Mouse (Mus musculus): ENCODE measurements around the gene Thap11.
A peak's percentile ranks its signal among the peaks of the same experiment; 100 is the strongest.

Thap11 gene

DNA sequence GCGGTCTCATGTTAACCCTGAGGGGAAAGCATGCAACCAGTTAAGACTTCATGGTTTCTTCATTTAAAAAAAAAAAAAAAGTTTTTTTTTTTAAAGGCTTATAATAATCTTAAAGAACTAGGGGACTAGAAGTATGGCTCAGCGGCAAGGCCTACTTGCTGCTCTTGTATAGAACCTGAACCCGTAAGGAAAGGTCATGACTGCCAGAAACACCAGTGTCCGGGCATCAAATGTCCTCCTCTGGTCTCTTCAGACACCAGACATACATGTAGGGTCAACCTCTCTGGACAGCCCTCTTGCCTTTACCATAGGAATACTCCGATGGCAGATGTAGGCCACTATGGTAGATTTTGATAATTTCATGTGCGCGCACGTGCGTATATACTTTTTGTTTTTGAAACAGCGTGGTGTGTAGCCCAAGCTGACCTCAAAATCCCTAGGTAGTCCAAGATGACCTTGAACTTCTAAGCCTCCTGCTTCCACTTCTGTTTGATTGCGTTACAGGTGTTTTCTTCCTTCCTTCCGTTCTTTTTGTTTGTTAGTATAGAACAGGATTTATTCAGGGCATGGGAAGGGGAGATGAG lies 2.7 kb upstream of the Thap11 start:
- DNase-seq (ENCODE audit: low spot score): no peak

DNA sequence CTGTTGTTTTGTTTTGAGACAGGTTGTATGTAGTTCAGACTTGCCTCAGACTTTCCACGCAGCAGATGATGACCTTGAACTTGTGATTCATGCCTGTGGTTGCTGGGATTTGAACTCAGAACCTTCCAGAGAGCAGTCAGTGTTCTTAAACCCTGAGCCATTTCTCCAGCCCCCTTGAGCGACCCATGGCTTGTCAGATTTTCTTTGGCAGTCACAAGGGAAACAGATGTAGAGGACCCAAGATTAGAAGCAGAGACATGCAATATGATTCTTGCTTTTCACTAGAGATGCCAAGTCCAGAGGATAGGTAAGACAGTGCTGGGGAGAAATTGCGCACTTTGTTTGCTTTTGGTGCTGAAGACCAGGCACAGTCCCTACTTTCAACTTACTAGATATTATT lies 1.8 kb upstream of the Thap11 start, which contains the start of gene Cenpt:
Gene Cenpt (minus strand): TSS at position 101 of the 400 bp plus-strand sequence.
- no peak for DNase-seq (ENCODE audit: low spot score)

DNA sequence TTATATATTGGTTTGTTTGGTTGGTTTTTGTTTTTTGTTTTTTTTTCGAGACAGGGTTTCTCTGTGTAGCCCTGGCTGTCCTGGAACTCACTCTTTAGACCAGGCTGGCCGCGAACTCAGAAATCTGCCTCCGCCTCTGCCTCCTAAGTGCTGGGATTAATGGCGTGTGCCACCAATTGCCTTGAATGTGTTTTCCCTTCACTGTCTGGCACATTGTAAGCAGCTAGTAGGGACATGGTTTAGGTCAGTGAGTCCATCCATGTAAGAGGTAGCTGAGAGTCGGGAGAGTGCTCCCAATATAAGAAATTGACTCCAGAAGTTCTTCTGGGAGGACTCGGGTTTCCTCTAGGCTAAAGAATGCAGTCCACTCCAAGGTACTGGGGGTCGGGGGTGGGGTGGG lies 629 bp upstream of the Thap11 start:
- DNase-seq (ENCODE audit: low spot score): no peak

DNA sequence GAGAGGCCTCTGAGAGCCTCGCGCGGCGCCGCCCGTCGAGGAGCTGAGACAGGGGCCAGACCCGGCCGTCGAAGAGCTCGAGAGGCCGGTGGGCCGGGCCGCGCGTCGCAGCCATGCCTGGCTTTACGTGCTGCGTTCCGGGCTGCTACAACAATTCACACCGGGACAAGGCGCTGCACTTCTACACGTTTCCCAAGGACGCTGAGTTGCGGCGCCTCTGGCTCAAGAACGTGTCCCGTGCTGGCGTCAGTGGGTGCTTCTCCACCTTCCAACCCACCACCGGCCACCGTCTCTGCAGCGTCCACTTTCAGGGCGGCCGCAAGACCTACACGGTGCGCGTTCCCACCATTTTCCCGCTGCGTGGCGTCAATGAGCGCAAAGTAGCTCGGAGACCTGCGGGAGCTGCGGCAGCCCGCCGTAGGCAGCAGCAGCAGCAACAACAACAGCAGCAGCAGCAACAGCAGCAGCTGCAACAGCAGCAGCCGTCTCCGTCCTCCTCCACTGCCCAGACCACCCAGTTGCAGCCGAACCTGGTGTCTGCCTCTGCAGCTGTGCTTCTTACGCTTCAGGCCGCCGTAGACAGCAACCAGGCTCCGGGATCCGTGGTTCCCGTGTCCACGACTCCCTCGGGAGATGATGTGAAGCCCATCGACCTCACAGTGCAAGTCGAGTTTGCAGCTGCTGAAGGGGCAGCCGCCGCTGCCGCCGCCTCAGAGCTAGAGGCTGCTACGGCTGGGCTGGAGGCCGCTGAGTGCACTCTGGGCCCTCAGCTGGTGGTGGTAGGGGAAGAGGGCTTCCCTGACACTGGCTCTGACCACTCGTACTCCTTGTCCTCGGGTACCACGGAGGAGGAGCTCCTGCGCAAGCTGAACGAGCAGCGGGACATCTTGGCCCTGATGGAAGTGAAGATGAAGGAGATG lies 576 bp downstream of the Thap11 start:
- DNase-seq (ENCODE audit: low spot score): peak; percentile 67

DNA sequence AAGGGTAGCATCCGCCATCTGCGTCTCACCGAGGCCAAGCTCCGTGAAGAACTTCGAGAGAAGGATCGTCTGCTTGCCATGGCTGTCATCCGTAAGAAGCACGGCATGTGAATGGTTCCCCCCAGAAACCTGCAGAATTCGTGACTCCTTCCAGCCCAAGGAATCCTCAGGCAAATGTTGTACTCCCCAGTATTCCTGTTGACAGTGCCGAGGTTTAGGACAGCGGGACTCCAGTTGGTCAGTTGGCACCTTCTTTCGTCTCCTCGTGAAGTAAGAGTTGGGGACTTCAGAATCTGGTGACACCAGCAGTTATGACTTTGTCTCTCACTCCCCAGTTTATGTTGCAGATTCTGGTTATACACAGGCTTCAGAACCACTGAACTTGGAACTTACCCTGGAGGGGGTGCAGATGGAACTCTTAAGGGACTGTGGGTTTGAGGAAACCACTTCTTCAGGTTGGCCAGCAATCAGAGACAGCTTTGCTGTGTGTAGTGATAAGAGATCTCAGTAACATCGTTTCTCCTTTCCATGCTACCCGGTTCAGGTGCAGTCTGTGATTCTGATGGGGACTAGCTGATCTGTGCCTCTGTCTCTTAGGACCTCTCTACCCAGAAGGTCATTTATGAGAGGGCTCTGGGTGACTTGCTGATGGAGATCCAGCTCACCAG lies 1.4 kb downstream of the Thap11 start:
- no peak for DNase-seq (ENCODE audit: low spot score)

DNA sequence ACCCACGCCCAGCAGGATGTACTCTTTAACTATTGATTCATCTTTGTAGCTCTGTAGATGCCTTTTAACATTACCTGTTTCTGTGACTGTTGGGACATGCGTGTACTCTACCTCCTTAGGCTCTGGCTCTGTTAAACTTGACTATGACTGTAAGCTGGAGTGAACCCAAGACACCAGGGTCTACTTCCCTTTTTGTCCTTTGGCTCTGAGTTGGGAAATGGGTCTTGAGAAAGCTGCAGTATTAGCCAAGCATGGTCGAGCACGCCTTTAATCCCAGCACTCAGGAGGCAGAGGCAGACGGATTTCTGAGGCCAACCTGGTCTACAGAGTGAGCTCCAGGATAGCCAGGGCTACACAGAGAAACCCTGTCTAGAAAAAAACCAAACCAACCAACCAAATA lies 3.6 kb downstream of the Thap11 start:
- DNase-seq (ENCODE audit: low spot score): no peak

DNA sequence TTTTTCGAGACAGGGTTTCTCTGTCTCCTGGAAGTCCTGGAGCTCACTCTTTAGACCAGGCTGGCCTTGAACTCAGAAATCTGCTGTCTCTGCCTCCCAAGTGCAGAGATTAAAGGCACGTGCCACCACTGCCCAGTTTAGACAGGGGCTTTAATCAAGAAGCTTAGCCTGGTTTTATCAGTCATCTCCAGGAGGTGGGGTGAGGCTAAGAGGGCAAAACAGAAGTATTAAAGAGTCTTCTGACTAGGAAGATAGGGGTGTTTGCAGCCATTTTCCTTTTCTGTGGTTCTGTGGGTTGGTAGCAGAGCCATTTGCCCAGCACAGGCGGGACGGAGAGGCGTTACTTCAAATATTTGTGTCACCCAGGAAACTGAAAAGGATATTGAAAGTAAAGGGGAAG lies 4.4 kb downstream of the Thap11 start:
- DNase-seq (ENCODE audit: low spot score): no peak

DNA sequence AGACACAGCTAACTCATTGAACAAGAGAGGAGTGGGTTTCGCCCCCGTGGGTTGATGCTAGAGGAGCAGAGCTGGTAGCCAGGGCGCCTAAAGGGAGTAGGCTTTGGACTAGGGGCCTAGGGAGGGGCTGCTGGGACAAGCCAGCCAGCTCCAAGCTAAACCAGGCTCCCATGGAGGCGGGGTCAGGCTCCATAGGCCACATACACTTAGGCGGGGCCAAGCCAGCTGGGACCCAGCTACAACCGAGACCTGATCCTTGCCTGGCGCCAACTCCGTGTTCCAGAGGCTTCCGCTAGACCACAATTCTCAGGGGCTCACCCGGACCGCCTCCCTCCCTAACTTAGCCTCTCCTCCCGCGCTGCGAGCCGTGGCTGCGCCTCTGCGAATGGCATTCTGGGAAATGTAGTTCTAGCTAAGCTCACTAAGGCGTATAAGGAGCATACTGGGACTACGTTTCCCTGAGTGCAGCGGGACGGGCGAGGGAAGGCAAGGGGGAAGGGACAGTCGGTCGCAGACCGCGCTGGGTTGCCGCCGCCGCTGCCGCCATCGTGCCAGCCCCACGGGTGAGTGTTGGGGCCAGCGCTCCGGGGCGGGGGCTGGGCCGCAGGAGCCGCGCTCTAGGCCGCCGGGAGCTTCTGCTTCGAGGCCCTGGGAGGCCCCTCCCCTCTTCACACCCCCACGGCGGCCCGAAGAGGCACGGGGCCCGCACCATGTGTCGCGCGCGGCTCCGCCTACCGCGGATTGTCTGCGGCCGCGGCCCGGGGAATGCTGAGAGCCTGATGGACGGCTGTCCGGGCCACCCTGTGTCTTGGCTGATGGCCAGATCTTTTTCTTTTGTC lies 5.4 kb downstream of the Thap11 start, which contains the start of gene Nutf2:
Gene Nutf2 (plus strand): TSS at position 438 of the 839 bp plus-strand sequence.
- DNase-seq (ENCODE audit: low spot score): peak; percentile 90

DNA sequence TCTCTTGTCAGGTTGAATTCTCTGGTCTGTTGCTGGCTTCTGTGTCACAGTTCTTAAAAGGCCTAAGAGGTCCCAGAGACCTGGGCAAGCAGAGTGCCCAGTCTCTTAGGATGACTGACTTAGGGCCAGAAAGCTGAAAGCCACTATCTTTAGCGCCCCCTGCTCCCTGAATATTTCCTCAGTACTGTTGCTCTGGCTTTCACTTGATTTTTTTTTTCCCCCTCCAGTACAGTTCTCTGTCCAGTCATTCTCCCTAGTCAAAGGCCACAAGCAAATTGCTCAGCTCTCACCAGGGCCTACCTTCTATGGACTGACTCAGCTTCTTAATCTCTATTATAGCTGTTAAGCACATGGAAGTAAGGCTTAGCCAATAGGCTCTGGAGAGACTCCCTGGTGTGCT lies 7.0 kb downstream of the Thap11 start:
- no peak for DNase-seq (ENCODE audit: low spot score)

DNA sequence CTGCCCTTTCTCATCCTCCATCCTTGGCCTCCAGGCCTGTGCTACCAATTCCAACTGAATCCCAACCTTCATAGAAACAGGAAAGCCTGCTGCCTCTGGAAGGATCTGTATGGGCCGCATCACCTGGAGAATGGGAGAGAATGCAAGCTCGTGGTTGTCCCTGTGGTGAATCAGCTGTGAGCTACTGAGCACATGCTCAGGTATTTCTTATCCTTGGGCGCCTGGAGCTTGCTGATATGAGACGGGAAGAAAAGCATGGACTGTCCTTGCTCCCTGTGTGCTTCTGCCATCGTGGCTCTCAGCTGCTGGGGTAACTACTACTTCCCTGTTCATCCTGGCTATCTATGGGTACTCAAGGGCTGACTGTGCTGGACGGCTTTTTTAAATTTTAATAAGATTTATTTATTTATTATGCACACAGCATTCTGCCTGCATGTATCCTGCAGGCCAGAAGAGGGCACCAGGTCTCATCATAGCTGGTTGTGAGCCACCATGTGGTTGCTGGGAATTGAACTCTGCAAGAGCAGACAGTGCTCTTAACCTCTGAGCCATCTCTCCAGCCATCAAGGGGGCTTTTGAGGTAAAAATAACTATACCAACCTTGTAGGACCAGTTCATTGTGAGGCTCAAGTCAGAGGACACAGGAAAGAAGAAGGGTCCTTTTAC lies 11.6 kb downstream of the Thap11 start:
- no peak for DNase-seq (ENCODE audit: low spot score)

DNA sequence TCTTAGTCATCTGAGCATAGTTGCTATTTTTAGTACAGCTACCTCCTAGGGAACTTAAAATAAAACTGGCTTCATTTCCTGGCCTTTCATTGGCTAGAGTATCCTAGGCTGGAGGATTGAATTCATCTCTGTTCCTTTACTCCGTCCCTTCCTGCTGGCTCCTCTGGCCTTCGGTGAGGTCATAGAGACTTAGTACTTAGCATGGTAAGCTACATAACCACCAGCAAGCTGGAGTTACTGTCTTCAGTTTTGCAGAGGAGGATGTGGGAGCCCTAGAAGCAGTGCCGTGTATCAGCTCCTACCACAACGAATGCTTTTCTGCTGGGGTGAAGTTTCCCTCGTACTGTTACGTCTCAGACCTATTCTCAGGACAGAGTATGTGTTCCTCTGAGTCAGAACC lies 19.4 kb downstream of the Thap11 start:
- DNase-seq (ENCODE audit: low spot score): no peak

DNA sequence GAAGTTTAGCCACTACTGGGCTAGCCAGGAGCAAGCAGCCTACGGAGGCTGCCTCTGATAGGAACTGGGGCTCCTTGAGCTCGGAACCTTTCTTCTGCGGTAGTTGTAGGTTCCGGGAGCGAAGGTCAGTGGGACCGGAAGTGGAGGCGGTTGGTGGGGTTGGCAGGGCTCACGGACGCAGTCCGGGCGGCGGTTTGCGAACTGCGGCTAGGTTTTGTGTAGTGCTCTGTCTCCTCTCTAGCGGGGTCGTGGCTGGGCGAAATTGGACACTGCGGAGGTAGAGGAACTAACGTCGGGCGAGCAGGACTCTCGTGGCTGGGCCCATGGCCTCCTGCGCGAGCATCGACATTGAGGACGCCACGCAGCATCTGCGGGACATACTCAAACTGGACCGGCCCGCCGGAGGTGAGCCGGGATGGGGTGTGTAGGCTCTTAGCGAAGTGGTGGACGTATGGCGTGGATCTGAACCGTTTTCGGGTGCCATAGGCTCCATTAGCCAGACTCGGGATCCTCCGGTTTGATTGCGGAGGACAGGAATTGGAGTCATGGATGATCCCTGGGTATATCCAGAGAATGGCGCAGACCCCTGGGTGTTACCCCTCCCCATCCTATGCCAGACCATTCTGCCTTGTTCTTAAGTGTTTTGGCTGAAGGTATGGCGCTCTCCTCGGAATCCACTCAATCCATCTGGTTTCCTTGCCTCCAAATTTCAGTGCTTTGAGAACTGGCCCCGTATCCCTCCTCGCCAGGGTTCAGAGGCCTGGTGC lies 26.0 kb downstream of the Thap11 start, which contains the start of gene Edc4:
Gene Edc4 (plus strand): TSS at position 128 of the 767 bp plus-strand sequence.
- DNase-seq (ENCODE audit: low spot score): peak; percentile 89

DNA sequence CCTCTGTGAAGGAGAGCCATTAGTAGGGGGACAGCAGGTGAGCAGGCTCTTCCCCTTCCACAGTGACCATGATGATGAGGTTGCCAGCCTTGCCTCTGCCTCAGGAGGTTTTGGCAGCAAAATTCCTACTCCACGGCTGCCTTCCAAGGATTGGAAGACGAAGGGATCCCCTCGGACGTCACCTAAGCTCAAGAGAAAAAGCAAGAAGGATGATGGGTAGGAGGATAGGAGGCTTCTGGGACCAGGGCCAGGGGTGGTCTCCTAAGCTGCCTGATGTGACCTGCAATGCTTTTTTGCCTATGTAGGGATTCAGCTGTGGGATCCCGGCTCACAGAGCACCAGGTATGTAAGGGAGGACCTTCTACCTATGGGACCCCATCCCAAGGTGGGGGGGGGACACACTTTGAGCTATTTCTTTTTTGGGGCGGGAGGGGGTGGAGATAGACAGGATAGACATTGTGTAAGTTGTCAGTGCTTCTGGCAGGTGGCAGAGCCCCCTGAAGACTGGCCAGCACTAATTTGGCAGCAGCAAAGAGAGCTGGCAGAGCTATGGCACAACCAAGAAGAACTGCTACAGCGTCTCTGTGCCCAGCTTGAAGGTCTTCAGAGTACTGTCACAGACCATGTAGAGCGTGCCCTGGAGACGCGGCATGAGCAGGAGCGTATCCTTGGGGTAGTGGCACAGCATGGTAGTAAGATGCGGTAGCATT lies 35.0 kb downstream of the Thap11 start:
- no peak for DNase-seq (ENCODE audit: low spot score)

DNA sequence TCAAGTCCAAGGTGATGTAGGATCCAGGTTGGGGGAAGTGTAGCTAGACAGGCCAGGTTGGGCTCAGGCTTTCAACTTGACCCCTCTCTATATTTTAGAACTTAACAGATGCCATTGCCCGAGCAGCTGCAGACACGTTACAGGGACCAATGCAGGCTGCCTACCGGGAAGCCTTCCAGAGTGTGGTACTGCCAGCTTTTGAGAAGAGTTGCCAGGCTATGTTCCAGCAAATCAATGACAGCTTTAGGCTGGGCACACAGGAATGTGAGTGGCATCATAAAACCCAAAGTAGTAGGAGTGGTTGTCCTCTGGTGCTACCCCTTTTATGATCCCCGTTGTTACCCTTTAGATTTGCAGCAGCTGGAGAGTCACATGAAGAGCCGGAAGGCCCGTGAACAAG lies 35.9 kb downstream of the Thap11 start:
- DNase-seq (ENCODE audit: low spot score): no peak

DNA sequence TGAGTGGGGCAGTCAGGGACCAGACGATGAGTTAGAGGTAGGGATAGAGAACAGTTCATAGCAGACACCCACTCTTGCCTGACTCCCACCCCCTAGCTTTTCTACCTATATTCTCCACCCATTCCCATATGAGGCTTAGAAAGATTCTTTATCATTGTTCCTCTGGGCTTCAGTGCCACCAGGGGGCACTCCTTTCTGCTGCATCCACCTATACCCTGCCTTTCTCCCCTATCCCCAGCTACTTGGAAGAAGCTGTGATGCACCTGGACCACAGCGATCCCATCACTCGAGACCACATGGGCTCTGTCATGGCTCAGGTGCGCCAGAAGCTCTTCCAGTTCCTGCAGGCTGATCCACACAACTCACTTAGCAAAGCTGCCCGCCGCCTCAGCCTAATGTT lies 37.5 kb downstream of the Thap11 start:
- peak; percentile 56 for DNase-seq (ENCODE audit: low spot score)

DNA sequence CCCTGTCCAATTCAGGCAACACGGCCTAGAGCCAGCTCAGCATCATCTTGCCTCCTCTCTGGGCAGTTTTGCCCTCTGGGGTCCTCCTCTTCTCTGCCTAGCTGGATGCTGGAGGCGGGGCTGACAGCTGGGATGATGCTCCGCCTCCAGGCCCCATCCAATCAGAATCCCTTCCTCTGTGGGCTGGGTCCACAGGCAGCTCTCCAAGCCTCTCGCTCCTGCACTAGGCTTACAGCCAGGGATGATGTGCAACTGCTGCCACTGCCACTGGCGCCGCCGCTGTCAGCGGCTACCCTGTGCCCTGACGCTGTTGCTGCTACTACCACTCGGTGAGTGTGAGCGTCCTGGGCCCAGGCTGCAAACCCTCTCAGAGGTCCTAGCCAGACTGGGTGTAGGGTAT lies 38.4 kb downstream of the Thap11 start, which contains the start of gene Nrn1l:
Gene Nrn1l (plus strand): TSS at position 229 of the 400 bp plus-strand sequence.
- peak; percentile 81 for DNase-seq (ENCODE audit: low spot score)

DNA sequence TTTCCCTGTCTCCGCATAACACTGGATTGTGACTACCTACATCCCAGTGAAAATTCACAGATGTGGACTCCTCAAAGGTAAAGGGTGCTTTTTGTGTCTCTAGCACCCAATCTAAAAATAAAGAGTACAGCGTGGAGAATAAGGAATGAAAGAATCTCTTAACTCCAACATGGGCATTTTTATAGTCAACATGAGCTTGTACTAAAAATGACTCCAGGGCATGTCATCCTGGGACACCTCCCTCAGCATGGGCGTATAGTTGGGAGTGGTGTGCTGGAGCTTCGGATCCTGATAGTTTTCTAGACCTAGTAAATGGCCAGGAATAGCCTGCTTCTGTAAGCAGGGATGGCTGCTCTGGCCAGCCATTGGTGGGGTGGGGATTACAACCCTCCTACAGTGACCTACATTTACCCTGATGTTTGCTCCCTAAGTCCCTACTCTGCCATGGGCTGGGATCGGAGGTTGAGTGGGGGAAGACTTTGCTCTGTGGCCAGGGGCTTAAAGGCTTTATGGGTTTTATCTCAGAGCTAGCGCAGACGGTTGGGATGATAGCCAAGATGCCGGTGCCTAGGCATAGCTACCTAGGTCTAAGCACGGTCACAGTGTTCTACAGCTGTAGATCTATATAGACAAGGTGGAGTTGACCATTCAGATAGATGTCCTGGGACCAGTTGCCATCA lies 43.0 kb downstream of the Thap11 start:
- no peak for DNase-seq (ENCODE audit: low spot score)

DNA sequence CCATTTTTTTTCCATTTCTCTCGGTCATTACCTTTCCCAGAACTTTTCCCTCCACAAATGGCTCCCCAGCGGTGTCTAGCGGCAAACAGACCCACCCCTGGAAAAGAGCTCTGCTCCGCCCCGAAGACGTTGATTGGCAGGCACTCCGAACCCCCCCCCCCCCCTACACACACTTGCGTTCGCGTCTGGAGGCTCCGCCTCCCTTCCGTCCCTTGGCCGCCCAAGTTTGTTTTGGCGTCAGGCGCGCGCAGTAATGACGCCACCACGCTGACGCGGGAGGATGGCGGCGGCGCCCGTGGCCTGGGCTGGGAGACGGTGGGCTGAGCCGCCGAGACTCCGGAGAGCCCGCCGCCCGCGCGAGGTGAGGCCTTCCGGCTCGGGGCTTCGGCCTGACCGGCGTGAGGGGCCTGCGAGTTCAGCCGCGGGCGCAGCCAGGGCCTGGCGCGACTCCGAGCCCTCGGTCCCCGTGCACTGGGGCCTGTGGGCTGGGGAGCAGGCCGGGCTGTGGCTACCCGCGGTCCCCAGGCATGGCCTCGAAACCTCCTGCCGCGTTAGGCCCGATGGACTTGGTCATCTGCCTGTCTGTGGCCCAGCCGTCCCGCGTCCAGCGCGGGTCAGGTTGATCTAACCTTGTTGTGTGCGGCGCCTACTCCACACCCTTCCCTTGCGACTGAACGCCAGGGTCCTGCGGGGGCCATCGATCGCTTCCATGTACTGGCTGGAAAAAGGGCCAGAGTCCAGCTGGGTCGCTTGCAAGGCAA lies 45.4 kb downstream of the Thap11 start, which contains the start of gene Pskh1:
Gene Pskh1 (plus strand): TSS at position 262 of the 761 bp plus-strand sequence.
- peak; percentile 95 for DNase-seq (ENCODE audit: low spot score)
